Mouse (Mus musculus): Measurements from ENCODE around the gene Olfr346. TPM values are rescaled to one million over a fixed set of nuclear protein-coding genes. Genes with fewer than 3 reads are reported as not detected.

Olfr346 gene
- not detected in 2 replicates for polyA plus RNA-seq (2015; fragmentation: Nextera tagmentation; extraction: Ambion mirVana)

- Histone ChIP-seq H3K9ac (no peak within 1 kb of the TSS), H3K4me1 (no peaks in the 10 kb centered on the region), H3K4me2 (replicated peaks) (no peak within 1 kb of the TSS), H3K4me3 (replicated peaks) (no peak within 1 kb of the TSS), H3K9me3 (replicated peaks) (no peaks in the 10 kb centered on the region), H3K36me3 (no peaks in the 10 kb centered on the region), H3K27ac (replicated peaks) (no peak within 1 kb of the TSS), H3K27me3 (no peaks in the 10 kb centered on the region)
- no peak for ATAC-seq (ENCODE audit: insufficient number of reproducible peaks, low FRiP score, low TSS enrichment, low read depth)
- WGBS, result 88% methylated on average over 1 of the region's 1 CpGs
Observed at GRCm38 (mm10) chr2:36685488-36685887, at the start of gene Olfr346. Gene Olfr346, plus strand, starts transcription at chr2:36685788.

DNA sequence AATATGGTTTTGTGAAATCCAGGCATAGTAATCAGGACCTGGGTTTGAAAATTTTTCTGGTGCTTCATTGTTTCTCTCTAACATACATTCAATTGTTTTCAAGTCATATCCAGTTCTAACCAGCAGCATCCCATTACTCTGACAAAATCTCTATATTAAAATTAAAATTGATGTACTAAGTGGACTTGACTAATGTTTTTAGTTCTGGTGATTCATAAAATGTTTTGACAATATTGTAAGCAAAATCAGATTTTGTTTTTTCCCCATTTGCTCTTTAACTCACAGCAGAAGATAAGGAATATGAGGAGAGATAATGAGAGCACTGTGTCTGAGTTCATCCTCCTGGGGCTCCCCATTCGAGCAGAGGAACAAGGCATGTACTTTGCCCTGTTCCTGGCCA, 45.8 kb upstream of the Olfr346 start, which contains the start of gene Olfr345:
Gene Olfr345, plus strand, starts transcription at position 301 of the 400 bp plus-strand sequence.
- Histone ChIP-seq H3K9ac (no peak within 1 kb of the TSS), H3K27me3 (no peaks in the 10 kb centered on the region), H3K36me3 (no peaks in the 10 kb centered on the region), H3K4me1 (no peaks in the 10 kb centered on the region), H3K27ac (replicated peaks) (no peak within 1 kb of the TSS), H3K4me2 (replicated peaks) (no peak within 1 kb of the TSS), H3K9me3 (replicated peaks) (no peaks in the 10 kb centered on the region), H3K4me3 (replicated peaks) (no peak within 1 kb of the TSS)
- no peak for ATAC-seq (ENCODE audit: insufficient number of reproducible peaks, low FRiP score, low TSS enrichment, low read depth)
- 76% methylated on average over 1 of the region's 1 CpGs for WGBS

DNA sequence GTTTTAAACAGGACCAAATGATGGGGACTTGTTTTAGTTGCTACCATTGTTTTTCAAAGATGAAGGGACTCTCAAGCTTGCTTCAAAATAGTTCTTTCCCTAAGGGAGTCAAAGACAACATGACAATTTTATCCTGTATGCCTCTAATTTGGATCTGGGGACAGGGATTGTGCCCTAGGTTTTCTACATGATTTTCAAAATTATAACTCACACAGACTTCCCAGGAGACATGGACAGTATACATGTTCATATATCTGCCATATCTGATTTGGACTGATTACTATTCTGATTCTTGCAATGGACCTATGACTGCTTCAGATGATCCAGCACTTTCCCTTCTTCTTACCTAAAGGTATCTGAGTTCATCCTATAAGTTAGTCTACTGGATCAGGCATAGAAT, 46.0 kb downstream of the Olfr346 start, which contains the start of gene Olfr347:
Gene Olfr347, plus strand, starts transcription at position 301 of the 400 bp plus-strand sequence.
- Histone ChIP-seq H3K4me1 (no peaks in the 10 kb centered on the region), H3K4me3 (replicated peaks) (no peak within 1 kb of the TSS), H3K36me3 (no peaks in the 10 kb centered on the region), H3K4me2 (replicated peaks) (no peak within 1 kb of the TSS), H3K9ac (no peak within 1 kb of the TSS), H3K9me3 (replicated peaks) (0 out of 2 replicates have a peak, but pooled peaks cover 6% of the 10 kb centered on the region), H3K27me3 (no peaks in the 10 kb centered on the region), H3K27ac (replicated peaks) (no peak within 1 kb of the TSS)
- ATAC-seq (ENCODE audit: insufficient number of reproducible peaks, low FRiP score, low TSS enrichment, low read depth), result no peak

GRCm38 (mm10) chr2:36736226-36736625, 50.6 kb downstream of the Olfr346 start:
- Histone ChIP-seq H3K9me3 (replicated peaks) (no peaks in the 10 kb centered on the region), H3K4me3 (replicated peaks) (no peak overlapping the region), H3K4me1 (no peaks in the 10 kb centered on the region), H3K36me3 (no peaks in the 10 kb centered on the region), H3K27ac (replicated peaks) (no peak overlapping the region), H3K27me3 (no peaks in the 10 kb centered on the region), H3K9ac (no peak overlapping the region), H3K4me2 (replicated peaks) (no peak overlapping the region)
- ATAC-seq (ENCODE audit: insufficient number of reproducible peaks, low FRiP score, low TSS enrichment, low read depth), result no peak
- whole genome bisulfite sequencing, result 51% methylated on average over 3 of the region's 3 CpGs

Other genes with a start within 250 kb of the Olfr346 start
- not detected in 2 replicates for gene Olfr340, start 233.2 kb upstream of the Olfr346 start, polyA plus RNA-seq (2015; fragmentation: Nextera tagmentation; extraction: Ambion mirVana)
- gene Olfr341, start 203.3 kb upstream of the Olfr346 start, polyA plus RNA-seq (2015; fragmentation: Nextera tagmentation; extraction: Ambion mirVana), result 0.12 TPM in 2 replicates
- not detected in 2 replicates for gene Olfr342, start 160.8 kb upstream of the Olfr346 start, polyA plus RNA-seq (2015; fragmentation: Nextera tagmentation; extraction: Ambion mirVana)
- gene Olfr344, start 119.1 kb upstream of the Olfr346 start, polyA plus RNA-seq (2015; fragmentation: Nextera tagmentation; extraction: Ambion mirVana), result 0.04 and 0.07 TPM in 2 replicates
- gene Olfr345, start 45.7 kb upstream of the Olfr346 start, polyA plus RNA-seq (2015; fragmentation: Nextera tagmentation; extraction: Ambion mirVana), result not detected in 2 replicates
- not detected in 2 replicates for gene Olfr347, start 46.1 kb downstream of the Olfr346 start, polyA plus RNA-seq (2015; fragmentation: Nextera tagmentation; extraction: Ambion mirVana)
- gene Olfr348, start 98.5 kb downstream of the Olfr346 start, polyA plus RNA-seq (2015; fragmentation: Nextera tagmentation; extraction: Ambion mirVana), result 0.17 TPM in 1 of 2 replicates, not detected in the other
- gene Olfr50, start 104.8 kb downstream of the Olfr346 start, polyA plus RNA-seq (2015; fragmentation: Nextera tagmentation; extraction: Ambion mirVana), result 0.31 and 0.42 TPM in 2 replicates
- gene Olfr3, start 131.2 kb downstream of the Olfr346 start, polyA plus RNA-seq (2015; fragmentation: Nextera tagmentation; extraction: Ambion mirVana), result 0.16 and 0.20 TPM in 2 replicates
- 0.08 TPM in 1 of 2 replicates, not detected in the other for gene Olfr350, start 160.5 kb downstream of the Olfr346 start, polyA plus RNA-seq (2015; fragmentation: Nextera tagmentation; extraction: Ambion mirVana)
- not detected in 2 replicates for gene Olfr351, start 176.9 kb downstream of the Olfr346 start, polyA plus RNA-seq (2015; fragmentation: Nextera tagmentation; extraction: Ambion mirVana)
- not detected in 2 replicates for gene Olfr352, start 182.7 kb downstream of the Olfr346 start, polyA plus RNA-seq (2015; fragmentation: Nextera tagmentation; extraction: Ambion mirVana)
- not detected in 2 replicates for gene Olfr353, start 207.1 kb downstream of the Olfr346 start, polyA plus RNA-seq (2015; fragmentation: Nextera tagmentation; extraction: Ambion mirVana)
- gene Olfr354, start 219.9 kb downstream of the Olfr346 start, polyA plus RNA-seq (2015; fragmentation: Nextera tagmentation; extraction: Ambion mirVana), result not detected in 2 replicates
- gene Olfr355, start 243.1 kb downstream of the Olfr346 start, polyA plus RNA-seq (2015; fragmentation: Nextera tagmentation; extraction: Ambion mirVana), result not detected in 2 replicates

Data from embryonic facial prominence, embryonic 15.5 days (tissue).